Mouse (Mus musculus): ENCODE results near the gene Rfng. TPM values are rescaled to one million over a fixed set of nuclear protein-coding genes. Genes with fewer than 3 reads are reported as not detected.

Gene Rfng
- total and polyA plus RNA-seq, 3 experiments, result 3.8 to 17.6 (median 10.0) TPM

DNA sequence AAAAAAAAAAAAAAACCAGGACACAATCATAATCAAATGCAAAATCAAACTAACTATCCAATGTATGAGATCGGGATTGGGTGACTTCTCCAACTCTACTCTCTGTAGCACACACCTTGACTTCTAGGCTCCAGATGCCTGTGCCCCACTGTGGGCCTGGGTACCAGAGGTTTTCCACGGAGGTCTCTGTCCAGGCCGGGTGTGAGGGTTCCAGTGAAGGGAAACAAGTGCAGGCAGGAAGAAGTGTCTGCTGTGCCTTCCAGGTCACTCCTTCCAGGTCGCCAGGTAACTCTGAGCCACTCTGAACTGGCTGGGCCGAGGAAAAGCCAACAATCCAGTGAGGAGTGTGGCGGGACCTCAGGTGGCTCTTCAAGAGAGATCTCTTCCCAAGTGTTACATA, 47.6 kb downstream of the Rfng start:
- Histone ChIP-seq H3K4me2 (ENCODE audit: insufficient read depth, low read depth, poor library complexity, severe bottlenecking) (no peak overlapping the region), H3K9me3 (replicated peaks; ENCODE audit: low read length) (no peaks in the 10 kb centered on the region), H3K79me2 (replicated peaks; ENCODE audit: control insufficient read depth, extremely low read depth, insufficient read depth, poor library complexity, severe bottlenecking) (no peaks in the 10 kb centered on the region), H3K4me3 (replicated peaks in 1 of 3; ENCODE audit: low read depth in 2 of 3, low read length in 2 of 3, poor library complexity in 1 of 3) (no peak overlapping the region), H3K9ac (ENCODE audit: insufficient read depth, low read depth) (no peak overlapping the region), H3K36me3 (replicated peaks in 1 of 2; ENCODE audit: control insufficient read depth in 1 of 2, insufficient read depth in 1 of 2, low read length in 1 of 2) (no peaks in the 10 kb centered on the region), H3K4me1 (ENCODE audit: control insufficient read depth in 1 of 2, insufficient read depth in 2 of 2) (peaks cover 4 to 6% of the 10 kb centered on the region in 2 experiments; a peak in 1 of 4 replicates), H3K27me3 (replicated peaks) (peaks cover 67% of the 10 kb centered on the region), H3K27ac (ENCODE audit: insufficient read depth, low read depth) (no peak overlapping the region)
- DNase-seq (ENCODE audit: extremely low read depth), result no peak
- TF ChIP-seq ZC3H11A (IDR thresholded peaks at IDR 0.05; ENCODE audit: low read depth, low read length), result no peak
- TF ChIP-seq POLR2A (IDR thresholded peaks at IDR 0.05; ENCODE audit: low read depth, low read length), result no peak
- TF ChIP-seq USF2 (conservative IDR thresholded peaks at IDR 0.05; ENCODE audit: low read depth, low read length), result no peak
- TF ChIP-seq CHD1 (IDR thresholded peaks at IDR 0.05; ENCODE audit: low read depth, low read length), result no peak
- TF ChIP-seq NELFE (IDR thresholded peaks at IDR 0.05; ENCODE audit: low read depth, low read length), result no peak
- no peak for TF ChIP-seq EP300 (IDR thresholded peaks at IDR 0.05; ENCODE audit: low read length)
- TF ChIP-seq MAX (IDR thresholded peaks at IDR 0.05; ENCODE audit: low read length), result no peak
- TF ChIP-seq MXI1 (IDR thresholded peaks at IDR 0.05; ENCODE audit: low read depth, low read length), result no peak
- no peak for TF ChIP-seq ZMIZ1 (IDR thresholded peaks at IDR 0.05; ENCODE audit: low read depth, low read length)
- dilution Hi-C loops (cut with MboI; ENCODE audit: extremely low pct_ligation_motif_present, extremely low pct_unique_long_range_greater_than_20kb, low sequenced_read_pairs), result no loop called here
- in situ Hi-C loops (cut with MboI; ENCODE audit: low pct_ligation_motif_present, low pct_unique_long_range_greater_than_20kb, low sequenced_read_pairs), result no loop called here

DNA sequence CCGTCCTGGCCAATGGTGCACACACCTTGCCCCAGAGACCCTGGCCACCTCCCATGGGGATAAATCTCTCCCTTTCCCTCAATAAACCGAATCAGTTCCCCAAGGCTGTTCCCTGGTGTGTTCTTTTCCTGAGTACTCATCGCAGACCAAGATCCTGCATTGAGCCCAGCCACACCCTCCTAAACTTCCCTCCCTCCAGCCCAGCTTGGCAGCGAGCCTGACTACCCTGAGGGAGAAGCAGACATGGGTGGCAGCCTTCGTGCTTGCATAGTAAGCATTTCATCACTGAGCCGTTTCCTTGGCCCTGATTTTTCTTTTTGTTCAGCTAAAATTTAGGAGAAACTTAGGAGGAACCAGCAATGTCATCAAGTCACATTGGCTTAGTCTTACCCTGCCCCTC, 50.5 kb downstream of the Rfng start:
- H3K27ac ChIP-seq (ENCODE audit: insufficient read depth, low read depth), result no peak overlapping the region
- DNase-seq (ENCODE audit: extremely low read depth), result no peak
- in situ Hi-C loops (cut with MboI; ENCODE audit: low pct_ligation_motif_present, low pct_unique_long_range_greater_than_20kb, low sequenced_read_pairs), result no loop called here
- no peak overlapping the region for H3K4me3 ChIP-seq (replicated peaks in 1 of 3; ENCODE audit: low read depth in 2 of 3, low read length in 2 of 3, poor library complexity in 1 of 3)
- peaks cover 61% of the 10 kb centered on the region for H3K27me3 ChIP-seq (replicated peaks)
- dilution Hi-C loops (cut with MboI; ENCODE audit: extremely low pct_ligation_motif_present, extremely low pct_unique_long_range_greater_than_20kb, low sequenced_read_pairs), result no loop called here
- peaks cover 7 to 11% of the 10 kb centered on the region in 2 experiments; a peak in 3 of 4 replicates for H3K4me1 ChIP-seq (ENCODE audit: control insufficient read depth in 1 of 2, insufficient read depth in 2 of 2)
- H3K9ac ChIP-seq (ENCODE audit: insufficient read depth, low read depth), result no peak overlapping the region
- no peak overlapping the region for H3K4me2 ChIP-seq (ENCODE audit: insufficient read depth, low read depth, poor library complexity, severe bottlenecking)
- no peaks in the 10 kb centered on the region for H3K79me2 ChIP-seq (replicated peaks; ENCODE audit: control insufficient read depth, extremely low read depth, insufficient read depth, poor library complexity, severe bottlenecking)
- no peaks in the 10 kb centered on the region for H3K36me3 ChIP-seq (replicated peaks in 1 of 2; ENCODE audit: control insufficient read depth in 1 of 2, insufficient read depth in 1 of 2, low read length in 1 of 2)
- TF ChIP-seq KAT2A (IDR thresholded peaks at IDR 0.05; ENCODE audit: insufficient replicate concordance, low read length), result no peak
- H3K9me3 ChIP-seq (replicated peaks; ENCODE audit: low read length), result no peaks in the 10 kb centered on the region

DNA sequence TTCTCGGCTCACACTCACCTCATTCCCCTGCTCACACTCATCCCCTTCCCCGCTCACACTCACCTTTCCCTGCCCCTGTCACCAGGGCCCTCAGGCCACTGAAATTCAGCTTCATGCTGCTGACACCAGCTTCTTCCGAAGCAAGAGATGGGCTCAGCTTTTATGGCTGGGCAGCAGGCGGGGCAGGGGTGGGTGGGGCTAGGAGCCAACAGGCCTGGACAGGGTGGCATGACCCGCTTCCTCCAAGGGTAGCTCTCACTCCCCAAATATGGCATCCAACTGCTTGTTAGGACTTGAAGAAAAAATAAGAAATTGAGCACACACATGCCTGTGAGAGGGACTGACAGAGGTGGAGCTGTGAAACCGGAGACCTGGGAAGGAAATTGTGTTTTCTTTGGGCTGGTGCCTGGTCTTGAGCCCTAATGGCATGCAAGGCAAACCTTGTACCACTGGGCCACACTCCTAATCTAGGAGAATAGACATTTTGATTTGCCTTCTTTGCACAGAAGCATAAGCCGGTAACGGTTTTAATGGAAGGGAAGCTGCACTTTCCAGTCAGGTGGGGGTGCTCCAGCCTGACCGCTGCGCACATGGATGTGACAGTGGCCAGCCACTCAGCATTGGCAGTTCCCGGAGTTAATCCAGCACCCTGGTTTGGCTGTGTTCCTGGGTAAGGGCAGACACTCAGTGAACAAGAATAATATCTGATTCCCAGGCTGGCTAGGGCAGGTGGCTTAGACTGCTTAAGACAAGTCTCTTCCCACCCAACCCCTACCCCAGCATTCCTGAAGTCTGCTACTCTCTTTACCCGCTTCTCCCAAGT, 51.9 kb downstream of the Rfng start, which contains the start of gene Cbr2:
Gene Cbr2, minus strand, starts transcription at position 257 of the 823 bp plus-strand sequence.
- Histone ChIP-seq H3K79me2 (replicated peaks; ENCODE audit: control insufficient read depth, extremely low read depth, insufficient read depth, poor library complexity, severe bottlenecking) (no peaks in the 10 kb centered on the region), H3K4me2 (ENCODE audit: insufficient read depth, low read depth, poor library complexity, severe bottlenecking) (no peak within 1 kb of the TSS), H3K9me3 (replicated peaks; ENCODE audit: low read length) (no peaks in the 10 kb centered on the region), H3K27ac (ENCODE audit: insufficient read depth, low read depth) (no peak within 1 kb of the TSS), H3K27me3 (replicated peaks) (peaks cover 68% of the 10 kb centered on the region), H3K9ac (ENCODE audit: insufficient read depth, low read depth) (no peak within 1 kb of the TSS), H3K4me1 (ENCODE audit: control insufficient read depth in 1 of 2, insufficient read depth in 2 of 2) (peaks cover 7 to 10% of the 10 kb centered on the region in 2 experiments; a peak in 3 of 4 replicates), H3K36me3 (replicated peaks in 1 of 2; ENCODE audit: control insufficient read depth in 1 of 2, insufficient read depth in 1 of 2, low read length in 1 of 2) (no peaks in the 10 kb centered on the region), H3K4me3 (replicated peaks in 1 of 3; ENCODE audit: low read depth in 2 of 3, low read length in 2 of 3, poor library complexity in 1 of 3) (no peak within 1 kb of the TSS)
- in situ Hi-C loops (cut with MboI; ENCODE audit: low pct_ligation_motif_present, low pct_unique_long_range_greater_than_20kb, low sequenced_read_pairs), result no loop called here
- DNase-seq (ENCODE audit: extremely low read depth), result no peak
- dilution Hi-C loops (cut with MboI; ENCODE audit: extremely low pct_ligation_motif_present, extremely low pct_unique_long_range_greater_than_20kb, low sequenced_read_pairs), result no loop called here
- no peak for TF ChIP-seq KAT2A (IDR thresholded peaks at IDR 0.05; ENCODE audit: insufficient replicate concordance, low read length)
- TF ChIP-seq JUND (conservative IDR thresholded peaks at IDR 0.05; ENCODE audit: low read depth, low read length), result no peak
- TF ChIP-seq RCOR1 (conservative IDR thresholded peaks at IDR 0.05; ENCODE audit: low read depth, low read length), result no peak
- no peak for TF ChIP-seq HCFC1 (IDR thresholded peaks at IDR 0.05; ENCODE audit: low read depth, low read length)
- no peak for TF ChIP-seq SIN3A (IDR thresholded peaks at IDR 0.05; ENCODE audit: low read length)
- TF ChIP-seq USF2 (conservative IDR thresholded peaks at IDR 0.05; ENCODE audit: low read depth, low read length), result no peak
- TF ChIP-seq CHD2 (IDR thresholded peaks at IDR 0.05; ENCODE audit: low read length), result no peak
- no peak for TF ChIP-seq ZC3H11A (IDR thresholded peaks at IDR 0.05; ENCODE audit: low read depth, low read length)
- TF ChIP-seq TBP (conservative IDR thresholded peaks at IDR 0.05; ENCODE audit: low read depth, low read length), result no peak
- no peak for TF ChIP-seq MXI1 (IDR thresholded peaks at IDR 0.05; ENCODE audit: low read depth, low read length)
- no peak for TF ChIP-seq CHD1 (IDR thresholded peaks at IDR 0.05; ENCODE audit: low read depth, low read length)
- no peak for TF ChIP-seq CTCF (conservative IDR thresholded peaks at IDR 0.05 in 1 of 2, IDR thresholded peaks at IDR 0.05 in 1 of 2; ENCODE audit: low read depth in 2 of 2, low read length in 2 of 2)
- TF ChIP-seq POLR2AphosphoS2 (IDR thresholded peaks at IDR 0.05; ENCODE audit: low read depth, low read length), result no peak
- TF ChIP-seq PAX5 (IDR thresholded peaks at IDR 0.05; ENCODE audit: low read length), result no peak
- no peak for TF ChIP-seq POLR2A (IDR thresholded peaks at IDR 0.05; ENCODE audit: low read depth, low read length)
- no peak for TF ChIP-seq UBTF (IDR thresholded peaks at IDR 0.05; ENCODE audit: low read depth, low read length)
- TF ChIP-seq IRF4 (IDR thresholded peaks at IDR 0.05; ENCODE audit: low read depth, low read length), result no peak
- no peak for TF ChIP-seq MAZ (IDR thresholded peaks at IDR 0.05; ENCODE audit: low read depth, low read length)
- TF ChIP-seq NRF1 (IDR thresholded peaks at IDR 0.05; ENCODE audit: low read depth, low read length), result no peak

Data from CH12.LX (cell line).